Mouse (Mus musculus): Measurements from ENCODE around the gene Odf2l.

Gene Odf2l

DNA sequence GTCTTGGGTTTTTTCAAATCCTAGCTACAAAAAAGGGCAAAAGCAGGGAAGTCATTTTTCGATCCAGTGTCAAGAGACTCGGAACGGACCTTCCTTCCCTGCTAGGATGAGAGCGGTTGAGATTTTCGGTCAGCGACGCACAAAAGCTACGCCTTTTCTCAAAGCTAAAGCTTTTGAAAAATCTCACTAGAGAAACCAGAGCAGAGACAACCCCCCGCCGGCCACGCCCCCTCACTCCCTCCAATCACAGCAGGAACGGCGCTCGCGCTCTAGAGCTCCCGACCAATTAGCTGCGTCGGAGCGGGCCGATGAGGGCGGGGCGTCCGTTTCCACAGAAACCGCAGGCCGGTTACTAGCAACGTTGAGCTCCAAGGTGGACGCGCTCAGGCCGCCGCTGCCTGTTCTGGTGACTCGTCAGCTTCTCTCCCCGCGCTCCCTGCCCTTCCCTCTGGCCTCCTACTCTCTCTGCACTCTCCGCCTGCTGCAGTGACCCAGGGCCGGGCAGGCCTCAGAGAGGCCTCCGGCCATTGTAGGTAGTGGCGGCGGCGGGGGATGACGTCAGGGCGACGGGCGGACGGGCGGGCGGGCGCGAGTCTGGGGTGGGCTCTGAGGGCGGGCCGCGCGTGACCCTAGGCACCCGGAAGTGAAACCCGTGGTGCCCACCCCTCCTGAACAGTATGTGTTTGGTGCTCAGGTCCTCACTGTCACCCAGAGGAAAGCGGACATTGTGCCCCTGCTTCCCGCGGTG lies at the start of gene Odf2l:
Gene Odf2l (plus strand): TSS at position 335 of the 748 bp plus-strand sequence.
- in situ Hi-C loops (cut with MboI; ENCODE audit: low pct_unique_long_range_greater_than_20kb in 1 of 2, low sequenced_read_pairs in 2 of 2, unreplicated experiment in 1 of 2): loop anchor here in 1 of 2 experiments (25.0 kb wide), 1 partner anchor 506 kb away; no protein-coding TSS in a partner anchor

DNA sequence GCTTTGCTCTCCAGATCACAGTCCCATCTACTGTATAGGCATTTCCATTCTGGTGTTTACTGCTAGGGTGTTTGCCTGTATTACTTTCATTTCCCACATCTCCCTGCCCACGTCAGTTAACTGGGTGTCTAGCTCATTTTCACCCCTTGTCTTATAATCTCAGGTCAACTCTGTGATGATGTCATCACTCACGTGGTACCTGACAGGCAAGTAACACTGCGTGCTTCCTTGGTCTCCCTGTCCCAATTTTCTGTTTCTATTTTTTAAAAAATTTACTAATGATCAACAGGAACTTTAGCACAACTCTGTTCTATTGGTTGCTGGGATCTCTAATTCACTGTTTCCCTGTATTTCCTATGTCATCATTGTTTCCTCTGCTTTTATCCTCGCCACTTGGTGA lies 49.4 kb upstream of the Odf2l start:
- in situ Hi-C loops (cut with MboI; ENCODE audit: low pct_unique_long_range_greater_than_20kb in 1 of 2, low sequenced_read_pairs in 2 of 2, unreplicated experiment in 1 of 2): no loop called here

DNA sequence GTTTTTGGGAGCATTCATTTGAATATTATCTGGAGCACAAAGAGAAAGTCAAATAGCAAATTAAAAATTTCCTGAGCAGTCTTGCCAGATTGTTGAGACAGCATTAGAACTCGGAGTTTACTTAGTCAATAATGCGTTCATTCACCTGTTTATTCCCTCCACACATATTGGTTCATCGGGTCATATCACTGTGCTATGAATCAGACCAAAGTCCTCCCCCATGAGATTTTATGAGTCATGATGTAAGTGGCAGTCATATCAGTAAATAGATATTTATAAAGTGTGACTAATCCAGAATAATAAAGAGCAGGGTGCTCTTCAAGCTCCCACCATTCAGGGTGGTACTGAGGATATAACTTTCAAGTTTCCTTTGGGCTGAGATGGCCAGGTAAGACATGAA lies 46.0 kb upstream of the Odf2l start:
- in situ Hi-C loops (cut with MboI; ENCODE audit: low pct_unique_long_range_greater_than_20kb in 1 of 2, low sequenced_read_pairs in 2 of 2, unreplicated experiment in 1 of 2): no loop called here

DNA sequence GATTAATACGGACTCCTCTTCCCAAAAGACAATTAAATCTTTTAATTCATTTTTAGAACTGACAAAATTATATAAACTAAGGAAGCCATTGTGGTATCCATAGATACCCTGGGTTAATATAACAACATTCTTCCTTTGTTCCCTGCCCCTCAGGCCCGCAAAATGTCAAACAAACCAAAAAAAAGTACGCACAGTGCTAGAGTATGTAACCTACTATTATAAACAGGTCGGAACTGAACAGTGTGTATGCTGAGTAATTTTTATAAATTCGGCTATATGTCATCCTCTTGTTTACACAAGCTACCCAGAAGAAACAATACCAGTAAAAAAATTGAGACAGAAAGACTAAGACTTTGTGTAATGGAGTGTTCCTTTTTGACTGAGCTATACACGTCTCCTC lies 40.0 kb upstream of the Odf2l start:
- in situ Hi-C loops (cut with MboI; ENCODE audit: low pct_unique_long_range_greater_than_20kb in 1 of 2, low sequenced_read_pairs in 2 of 2, unreplicated experiment in 1 of 2): no loop called here

DNA sequence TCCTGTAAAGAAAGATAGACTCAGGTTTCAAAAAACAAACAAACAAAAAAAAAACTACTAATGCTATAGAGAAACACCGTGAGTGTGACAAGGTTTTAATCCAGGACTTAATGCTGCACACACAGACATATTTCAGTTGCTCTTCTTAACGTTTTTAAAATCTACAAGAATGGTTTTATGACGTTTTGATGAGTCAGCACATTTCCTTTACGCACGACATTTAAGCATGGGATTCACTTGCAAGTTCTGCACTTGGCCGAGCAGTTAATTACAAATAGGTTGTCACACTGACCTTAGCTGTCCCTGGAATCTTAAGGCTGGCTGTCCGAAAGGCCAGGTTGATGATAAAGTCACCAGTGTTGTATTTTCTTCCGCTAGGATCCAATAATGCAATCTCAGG lies 37.5 kb upstream of the Odf2l start:
- in situ Hi-C loops (cut with MboI; ENCODE audit: low pct_unique_long_range_greater_than_20kb in 1 of 2, low sequenced_read_pairs in 2 of 2, unreplicated experiment in 1 of 2): no loop called here

DNA sequence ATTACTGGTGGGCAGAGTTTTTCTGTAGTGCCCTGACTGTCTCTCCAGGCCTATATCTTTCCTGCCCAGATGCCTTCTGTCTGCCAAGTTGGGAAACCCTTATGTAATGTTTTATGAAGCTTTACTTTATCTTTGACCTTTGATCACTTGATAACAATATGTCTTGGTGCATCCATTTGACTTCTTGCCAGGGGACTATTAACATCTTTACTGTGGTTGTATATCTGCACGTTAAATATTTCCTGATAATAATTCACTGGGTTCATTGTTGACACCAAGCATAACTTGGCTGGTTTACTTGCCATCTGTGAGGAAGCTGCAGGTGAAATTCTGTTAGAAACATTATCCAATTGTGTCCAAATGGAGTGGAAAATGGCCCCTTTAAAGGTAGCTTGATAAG lies 35.3 kb upstream of the Odf2l start:
- in situ Hi-C loops (cut with MboI; ENCODE audit: low pct_unique_long_range_greater_than_20kb in 1 of 2, low sequenced_read_pairs in 2 of 2, unreplicated experiment in 1 of 2): no loop called here

DNA sequence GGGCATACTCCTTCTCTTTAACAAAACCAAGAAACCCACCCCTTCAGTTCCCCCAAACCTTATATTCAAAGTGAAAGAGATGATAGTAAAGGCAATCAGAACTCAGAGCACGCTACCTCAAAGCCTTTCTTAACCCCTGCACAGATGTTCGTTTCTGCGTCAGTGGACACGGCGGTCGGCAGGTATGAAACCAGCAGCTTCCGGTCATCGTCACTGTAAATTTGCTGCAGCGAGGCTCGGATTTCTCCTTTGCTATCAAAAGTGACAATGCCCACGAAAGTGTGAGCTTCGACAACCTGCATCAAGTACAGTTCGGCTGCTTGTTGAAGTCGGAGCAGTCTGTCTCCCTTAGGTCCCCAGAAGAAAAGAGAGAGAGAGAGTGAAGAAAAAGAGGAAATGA lies 32.2 kb upstream of the Odf2l start:
- in situ Hi-C loops (cut with MboI; ENCODE audit: low pct_unique_long_range_greater_than_20kb in 1 of 2, low sequenced_read_pairs in 2 of 2, unreplicated experiment in 1 of 2): no loop called here

DNA sequence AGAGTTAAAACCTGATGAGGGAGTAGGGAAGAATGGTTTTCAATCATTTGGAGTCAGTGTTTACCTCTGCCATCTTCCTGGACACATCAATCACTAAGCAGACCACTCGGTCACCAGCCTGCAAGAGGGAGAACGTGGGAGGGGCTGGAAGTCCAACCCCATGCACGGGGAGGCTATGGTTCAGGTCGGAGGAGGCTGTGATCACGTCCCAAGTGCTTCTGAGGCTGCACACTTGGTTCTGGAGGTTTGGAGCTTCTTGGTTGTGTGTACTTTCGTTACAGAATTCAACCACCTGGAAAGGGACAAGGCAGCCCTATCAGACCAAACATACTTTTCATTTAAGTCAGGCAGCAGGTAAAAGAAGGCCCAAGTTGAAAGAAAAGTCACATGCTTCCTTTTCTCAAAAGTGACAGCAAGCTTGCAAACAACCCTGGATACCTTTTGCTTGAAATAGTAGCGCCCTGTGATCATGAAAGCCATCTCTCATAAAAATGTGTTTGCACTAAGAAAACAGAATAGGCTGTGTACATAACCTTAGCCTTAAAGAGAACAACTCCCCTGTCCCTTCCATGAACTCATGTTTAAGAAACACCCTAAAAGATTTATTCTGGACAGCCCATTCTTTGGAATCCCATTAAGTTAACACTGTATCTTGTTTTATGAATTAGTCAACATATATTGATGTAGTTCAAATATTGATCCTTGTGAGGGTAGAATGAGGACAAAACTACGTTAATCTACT lies 30.4 kb upstream of the Odf2l start:
- in situ Hi-C loops (cut with MboI; ENCODE audit: low pct_unique_long_range_greater_than_20kb in 1 of 2, low sequenced_read_pairs in 2 of 2, unreplicated experiment in 1 of 2): no loop called here

DNA sequence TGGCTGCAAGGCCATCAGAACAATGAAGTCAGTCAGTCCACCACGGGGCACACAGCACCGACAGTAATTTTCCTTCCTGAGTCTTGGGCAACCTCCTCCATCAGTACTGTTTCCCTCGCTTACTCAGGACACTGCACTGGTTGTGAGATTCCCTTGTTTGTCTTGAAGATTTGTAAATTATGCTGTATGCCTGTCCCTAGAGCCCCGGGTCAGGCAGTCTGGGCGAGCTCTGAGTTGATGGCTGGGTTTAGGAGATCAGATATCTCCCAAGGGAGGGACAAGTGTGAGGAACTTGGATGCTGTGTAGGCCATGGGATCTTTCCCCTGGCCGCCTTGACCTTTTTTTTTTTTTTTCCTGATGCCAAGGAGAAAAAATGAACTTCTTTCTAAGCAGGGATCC lies 19.1 kb upstream of the Odf2l start, which contains the start of gene Clca2:
Gene Clca2 (minus strand): TSS at position 153 of the 400 bp plus-strand sequence.
- in situ Hi-C loops (cut with MboI; ENCODE audit: low pct_unique_long_range_greater_than_20kb in 1 of 2, low sequenced_read_pairs in 2 of 2, unreplicated experiment in 1 of 2): no loop called here

DNA sequence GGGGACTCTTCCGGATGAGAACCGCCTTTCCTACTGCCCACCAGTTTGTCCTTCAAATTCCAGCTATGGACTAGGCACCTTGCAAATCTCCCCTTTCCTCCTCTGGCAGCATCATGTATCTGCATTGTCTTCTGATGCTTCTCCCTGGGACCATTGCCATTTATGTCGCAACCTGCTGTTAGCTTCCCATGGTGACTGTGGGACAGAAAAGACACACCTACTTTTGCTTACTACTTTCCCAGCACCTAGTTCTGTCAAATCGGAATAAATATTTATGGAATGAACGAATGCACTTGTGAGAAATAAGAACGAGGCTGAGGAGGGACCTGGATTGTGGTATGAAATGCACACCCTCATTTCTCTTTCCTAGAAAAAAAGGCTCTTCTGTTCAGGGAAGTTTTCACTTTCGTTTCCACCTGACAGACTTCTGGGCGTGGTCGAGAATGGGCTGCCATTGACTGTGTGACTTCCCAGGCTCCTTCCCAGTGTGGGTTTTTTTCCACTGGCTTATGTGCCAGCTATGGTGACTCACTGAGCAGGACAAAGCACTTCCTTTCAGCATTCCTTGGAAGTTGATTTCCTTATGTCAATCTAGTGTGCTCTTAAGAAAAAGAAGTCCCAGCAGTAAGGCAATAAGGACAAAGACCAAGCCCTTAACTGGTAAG lies 16.4 kb upstream of the Odf2l start:
- in situ Hi-C loops (cut with MboI; ENCODE audit: low pct_unique_long_range_greater_than_20kb in 1 of 2, low sequenced_read_pairs in 2 of 2, unreplicated experiment in 1 of 2): loop anchor here in 1 of 2 experiments (25.0 kb wide), 1 partner anchor 490 kb away; no protein-coding TSS in a partner anchor

DNA sequence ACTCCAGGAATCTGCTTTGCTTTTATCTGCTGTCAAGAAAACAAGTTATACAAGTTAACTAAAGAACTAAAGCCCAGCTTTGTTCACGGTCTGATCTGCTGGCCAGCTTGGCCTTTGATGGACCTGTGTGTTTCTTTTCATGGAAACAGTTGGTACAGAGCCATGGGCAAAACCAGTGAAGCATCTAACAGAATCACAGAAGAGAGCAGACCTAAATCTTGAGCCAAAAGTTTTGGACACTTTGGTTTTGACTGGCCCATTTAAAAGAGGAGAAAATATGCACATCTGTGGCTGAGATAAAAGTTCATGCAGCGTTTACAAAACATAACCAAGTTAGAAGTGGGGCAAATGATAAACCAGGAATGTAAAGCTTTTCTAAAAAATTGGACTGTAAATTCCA lies 15.1 kb upstream of the Odf2l start:
- in situ Hi-C loops (cut with MboI; ENCODE audit: low pct_unique_long_range_greater_than_20kb in 1 of 2, low sequenced_read_pairs in 2 of 2, unreplicated experiment in 1 of 2): loop anchor here in 1 of 2 experiments (25.0 kb wide), 1 partner anchor 491 kb away; no protein-coding TSS in a partner anchor

DNA sequence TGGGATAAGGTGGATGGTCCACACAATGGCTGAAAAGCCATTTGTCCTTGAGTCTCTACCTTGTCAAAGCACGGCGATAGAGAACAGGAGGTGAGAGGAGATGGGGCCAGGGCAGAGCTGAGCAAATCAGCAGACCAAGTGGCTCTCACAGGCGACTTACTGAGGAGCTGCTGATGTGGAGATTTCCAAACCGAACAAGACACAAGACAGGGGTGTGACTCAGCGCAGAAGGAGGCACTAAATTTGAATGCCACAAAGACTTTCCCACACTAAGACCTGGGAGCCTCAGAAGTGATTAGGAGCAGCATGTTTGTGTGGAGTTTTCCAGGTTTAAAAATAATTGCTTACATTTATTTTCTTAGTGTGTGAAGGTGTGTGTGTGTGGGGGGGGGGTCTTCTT lies 14.6 kb upstream of the Odf2l start:
- in situ Hi-C loops (cut with MboI; ENCODE audit: low pct_unique_long_range_greater_than_20kb in 1 of 2, low sequenced_read_pairs in 2 of 2, unreplicated experiment in 1 of 2): loop anchor here in 1 of 2 experiments (25.0 kb wide), 1 partner anchor 491 kb away; no protein-coding TSS in a partner anchor

DNA sequence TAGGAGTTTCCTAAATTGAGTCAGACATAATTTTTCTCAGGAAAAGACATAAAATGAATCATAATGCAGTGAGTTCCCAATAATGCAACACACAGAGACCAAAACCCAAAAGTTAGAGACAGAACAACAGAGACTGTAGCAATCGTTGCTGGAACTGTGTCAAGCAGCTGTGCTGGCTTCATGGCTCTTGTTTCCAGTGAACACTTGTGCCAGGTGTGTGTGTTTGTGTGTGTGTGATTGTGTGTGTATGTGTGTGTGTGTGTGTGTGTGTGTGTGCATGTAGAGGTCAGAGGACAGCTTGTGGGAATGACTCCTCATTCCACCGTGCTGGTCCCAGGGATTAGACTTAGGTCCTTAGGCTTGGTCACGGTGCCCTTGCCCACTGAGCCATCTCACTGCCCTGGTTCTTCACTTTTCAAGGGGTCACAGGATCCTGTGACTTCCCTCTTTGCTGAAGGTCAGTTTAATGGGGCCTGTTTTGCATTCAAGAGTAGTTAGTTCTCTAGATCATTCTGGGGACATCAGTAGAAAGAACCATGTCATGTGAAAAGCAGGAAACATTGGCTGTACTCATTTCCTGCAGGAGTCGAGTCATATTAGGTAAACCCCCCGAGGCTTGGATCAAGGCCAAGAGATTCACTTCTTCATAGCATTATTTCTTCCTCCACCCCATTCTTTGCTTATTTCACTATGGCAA lies 13.2 kb upstream of the Odf2l start:
- in situ Hi-C loops (cut with MboI; ENCODE audit: low pct_unique_long_range_greater_than_20kb in 1 of 2, low sequenced_read_pairs in 2 of 2, unreplicated experiment in 1 of 2): loop anchor here in 1 of 2 experiments (25.0 kb wide), 1 partner anchor 493 kb away; no protein-coding TSS in a partner anchor

DNA sequence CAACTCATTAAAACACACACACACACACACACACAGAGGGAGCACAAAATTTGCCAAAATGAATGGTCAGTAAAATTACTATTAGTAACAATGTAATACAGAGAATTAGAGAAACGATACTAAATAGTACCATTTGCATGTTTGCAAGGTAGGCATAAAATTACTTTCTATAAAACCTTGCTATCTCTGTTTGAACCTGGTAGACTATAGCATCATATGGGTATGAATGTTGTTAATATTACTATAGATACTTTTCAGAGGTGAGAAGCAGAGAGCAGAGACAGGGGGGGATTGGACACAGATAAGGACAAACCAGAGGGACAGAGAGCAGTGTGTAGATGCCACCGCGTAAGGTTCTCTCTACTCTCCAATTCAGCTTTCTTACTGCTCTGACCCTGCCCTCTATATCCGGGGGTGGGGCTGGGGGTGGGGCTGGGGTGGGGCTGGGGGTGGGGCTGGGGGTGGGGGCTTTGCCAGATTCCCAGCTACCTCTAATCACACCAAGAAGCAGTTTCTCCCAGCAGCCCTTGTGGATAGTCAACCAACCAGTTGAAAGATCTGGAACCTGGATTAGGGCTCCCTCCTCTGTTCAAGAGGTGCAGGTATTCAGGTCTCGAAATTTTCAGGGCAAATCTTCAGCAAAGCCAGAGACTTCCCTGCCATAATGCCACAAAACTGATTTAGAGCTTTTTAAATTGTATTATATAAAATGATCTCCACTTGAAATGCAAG lies 12.4 kb upstream of the Odf2l start:
- in situ Hi-C loops (cut with MboI; ENCODE audit: low pct_unique_long_range_greater_than_20kb in 1 of 2, low sequenced_read_pairs in 2 of 2, unreplicated experiment in 1 of 2): loop anchor here in 1 of 2 experiments (25.0 kb wide), 1 partner anchor 494 kb away; no protein-coding TSS in a partner anchor

DNA sequence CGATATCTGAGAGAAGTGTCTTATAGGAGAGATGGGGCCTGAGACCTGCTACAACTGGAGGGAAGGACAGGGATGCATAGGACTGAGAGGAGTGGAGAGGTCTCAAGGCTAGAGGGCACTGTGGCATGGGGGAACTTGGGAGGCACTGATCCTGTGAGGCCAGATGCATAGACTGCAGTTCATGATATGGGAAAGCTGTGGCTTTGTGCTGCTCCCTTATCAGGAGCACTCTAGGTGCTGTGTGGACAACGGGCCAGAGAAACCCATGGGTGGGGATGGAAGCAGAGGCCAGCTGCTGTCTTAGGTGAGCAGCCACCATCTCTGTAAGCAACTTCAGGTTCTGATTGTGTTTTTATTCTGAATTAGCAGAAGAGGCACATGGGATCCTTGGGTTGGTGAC lies 3.2 kb upstream of the Odf2l start:
- in situ Hi-C loops (cut with MboI; ENCODE audit: low pct_unique_long_range_greater_than_20kb in 1 of 2, low sequenced_read_pairs in 2 of 2, unreplicated experiment in 1 of 2): loop anchor here in 1 of 2 experiments (25.0 kb wide), 1 partner anchor 503 kb away; no protein-coding TSS in a partner anchor

DNA sequence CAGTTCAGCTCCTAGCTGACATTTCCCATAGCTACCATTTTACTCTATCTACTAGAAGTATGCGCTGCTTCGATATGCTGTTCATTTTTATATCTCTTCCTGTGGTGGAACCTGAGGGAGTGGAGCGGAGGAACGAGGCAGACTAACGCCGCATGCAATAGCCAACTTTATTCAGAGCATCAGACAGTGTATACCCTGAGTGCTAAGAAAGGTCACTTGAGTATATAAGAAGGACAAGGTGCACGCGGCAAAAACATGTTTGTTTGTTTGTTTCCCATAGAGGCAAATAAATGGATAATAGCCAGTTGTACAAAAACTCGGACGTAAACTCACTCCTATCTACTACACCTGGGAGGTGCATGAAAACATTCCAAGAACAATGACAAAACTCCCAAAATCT lies 751 bp upstream of the Odf2l start:
- in situ Hi-C loops (cut with MboI; ENCODE audit: low pct_unique_long_range_greater_than_20kb in 1 of 2, low sequenced_read_pairs in 2 of 2, unreplicated experiment in 1 of 2): loop anchor here in 1 of 2 experiments (25.0 kb wide), 1 partner anchor 505 kb away; no protein-coding TSS in a partner anchor

DNA sequence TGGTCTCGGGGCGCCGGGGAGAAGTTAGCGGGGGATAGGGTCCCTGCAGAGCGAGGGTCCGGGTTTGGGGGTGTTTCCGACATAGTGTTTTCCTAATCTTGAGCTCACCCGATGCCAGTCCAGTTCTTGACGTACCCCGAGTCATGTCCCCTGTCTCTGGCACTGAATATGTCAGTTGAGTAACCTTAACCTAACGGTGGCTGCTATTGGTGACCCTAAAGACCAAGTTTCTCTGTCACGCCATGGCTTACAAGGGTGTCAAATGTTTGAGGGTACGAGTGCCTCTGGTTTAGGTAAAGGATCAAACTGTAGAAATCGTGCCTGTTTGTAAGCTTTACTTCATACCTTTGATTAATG lies 592 bp downstream of the Odf2l start:
- in situ Hi-C loops (cut with MboI; ENCODE audit: low pct_unique_long_range_greater_than_20kb in 1 of 2, low sequenced_read_pairs in 2 of 2, unreplicated experiment in 1 of 2): loop anchor here in 1 of 2 experiments (25.0 kb wide), 1 partner anchor 507 kb away; no protein-coding TSS in a partner anchor
